Mouse (Mus musculus): ENCODE data around the gene Tmem40. TPM values are rescaled to one million over a fixed set of nuclear protein-coding genes. Genes with fewer than 3 reads are reported as not detected.
A peak's percentile ranks its signal among the peaks of the same experiment; 100 is the strongest.

Tmem40 gene
- polyA plus RNA-seq, 1 experiment: not detected

DNA sequence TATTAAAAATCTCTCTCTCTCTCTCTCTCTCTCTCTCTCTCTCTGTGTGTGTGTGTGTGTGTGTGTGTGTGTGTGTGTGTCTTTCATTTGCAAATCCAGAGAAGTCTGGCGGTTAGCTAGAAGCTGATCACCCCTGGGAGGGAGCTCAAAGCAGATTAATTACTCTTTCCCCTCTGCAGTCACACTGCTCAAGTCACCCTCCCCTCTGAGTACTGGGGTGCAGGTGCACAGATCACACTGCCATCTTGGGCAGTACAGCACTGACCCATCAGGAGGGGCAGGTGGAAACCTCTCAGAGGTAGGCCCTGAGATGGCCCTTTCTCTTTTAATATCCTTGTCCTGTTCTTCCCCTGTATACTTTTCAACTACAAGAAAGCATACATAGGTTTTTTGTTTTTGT is 15.9 kb downstream of the Tmem40 start:
- TF ChIP-seq CTCF (IDR thresholded peaks at IDR 0.05; ENCODE audit: low read depth, low read length): no peak
- no peak for TF ChIP-seq POLR2A (IDR thresholded peaks at IDR 0.05; ENCODE audit: borderline replicate concordance, low read depth, low read length)
- no peak overlapping the region for H3K27ac ChIP-seq (ENCODE audit: insufficient read depth, low read depth, low read length)
- H3K4me3 ChIP-seq (ENCODE audit: insufficient read depth, low read length): no peak overlapping the region
- peaks cover 5% of the 10 kb centered on the region; the same call in 1 of the 2 replicates for H3K4me1 ChIP-seq (ENCODE audit: control insufficient read depth, insufficient read depth, low read length)

DNA sequence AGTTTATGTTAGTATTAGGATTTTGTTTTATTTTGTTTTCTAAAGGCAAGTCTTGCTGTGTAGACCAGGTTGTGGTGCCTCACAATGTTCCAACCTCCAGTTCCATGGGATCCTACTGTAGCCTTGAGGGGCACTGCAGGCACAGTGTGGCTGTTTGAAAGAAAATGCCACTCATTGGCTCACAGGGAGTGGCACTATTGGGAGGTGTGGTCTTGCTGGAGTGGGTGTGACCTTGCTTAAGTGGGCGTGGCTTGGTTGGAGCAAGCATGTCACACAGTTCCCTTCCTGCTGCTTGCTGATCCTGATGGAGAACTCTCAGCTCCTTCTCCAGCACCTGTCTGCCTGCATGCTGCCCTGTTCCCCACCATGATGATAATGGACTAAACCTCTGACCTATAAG is 18.6 kb downstream of the Tmem40 start:
- H3K4me1 ChIP-seq (ENCODE audit: control insufficient read depth, insufficient read depth, low read length): peaks cover 5% of the 10 kb centered on the region; the same call in 1 of the 2 replicates
- H3K4me3 ChIP-seq (ENCODE audit: insufficient read depth, low read length): no peak overlapping the region
- H3K27ac ChIP-seq (ENCODE audit: insufficient read depth, low read depth, low read length): no peak overlapping the region

DNA sequence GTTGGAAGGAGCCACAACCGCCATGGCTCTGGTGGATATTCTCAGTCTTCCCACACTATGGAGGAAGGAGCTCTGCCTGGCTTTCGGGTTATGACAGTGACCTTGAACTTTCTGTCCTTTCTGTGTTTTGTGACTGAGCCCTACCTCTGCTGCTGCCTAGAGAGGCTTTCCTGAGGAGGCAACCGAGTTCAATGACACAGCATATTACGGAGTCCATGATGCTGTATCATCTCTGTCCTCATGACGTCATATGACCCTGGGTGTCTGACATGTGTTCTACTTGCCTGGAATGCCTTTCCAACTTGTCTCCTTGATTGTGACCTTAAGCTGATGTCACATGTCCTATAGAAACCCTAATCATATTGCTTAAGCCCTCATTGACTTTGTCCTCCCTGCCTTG is 23.2 kb downstream of the Tmem40 start:
- TF ChIP-seq CTCF (IDR thresholded peaks at IDR 0.05; ENCODE audit: low read depth, low read length) (no peak), POLR2A (IDR thresholded peaks at IDR 0.05; ENCODE audit: borderline replicate concordance, low read depth, low read length) (no peak)
- Histone ChIP-seq H3K4me1 (ENCODE audit: control insufficient read depth, insufficient read depth, low read length) (peaks cover 5% of the 10 kb centered on the region; the same call in 1 of the 2 replicates), H3K27ac (ENCODE audit: insufficient read depth, low read depth, low read length) (no peak overlapping the region), H3K4me3 (ENCODE audit: insufficient read depth, low read length) (no peak overlapping the region)

More for the DNA sequence above, 18.6 kb downstream of the Tmem40 start:
- no peak for TF ChIP-seq POLR2A (IDR thresholded peaks at IDR 0.05; ENCODE audit: borderline replicate concordance, low read depth, low read length)

DNA sequence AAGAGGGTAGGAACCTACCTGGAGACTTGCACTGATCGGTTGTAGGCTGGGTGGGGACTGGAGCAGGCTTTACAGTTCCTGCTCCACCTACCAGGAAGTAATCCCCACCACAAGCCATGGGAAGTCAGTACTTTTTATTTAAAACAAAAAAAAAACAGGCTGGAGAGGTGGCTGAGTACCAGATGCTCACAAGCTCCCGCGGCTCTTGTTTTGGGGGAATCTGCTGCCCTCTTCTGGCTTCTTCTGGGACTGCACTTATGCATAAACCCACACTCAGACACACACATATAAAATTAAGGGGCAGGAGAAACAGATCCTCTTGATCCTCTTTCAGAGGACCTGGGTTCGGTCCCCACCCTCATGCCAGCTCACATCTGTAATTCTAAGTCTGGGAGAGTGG is 27.3 kb downstream of the Tmem40 start:
- TF ChIP-seq CTCF (IDR thresholded peaks at IDR 0.05; ENCODE audit: low read depth, low read length) (peak; percentile 57; the same call in 1 of the 2 replicates), POLR2A (IDR thresholded peaks at IDR 0.05; ENCODE audit: borderline replicate concordance, low read depth, low read length) (no peak)
- Histone ChIP-seq H3K4me3 (ENCODE audit: insufficient read depth, low read length) (no peak overlapping the region), H3K4me1 (ENCODE audit: control insufficient read depth, insufficient read depth, low read length) (no peaks in the 10 kb centered on the region), H3K27ac (ENCODE audit: insufficient read depth, low read depth, low read length) (no peak overlapping the region)

DNA sequence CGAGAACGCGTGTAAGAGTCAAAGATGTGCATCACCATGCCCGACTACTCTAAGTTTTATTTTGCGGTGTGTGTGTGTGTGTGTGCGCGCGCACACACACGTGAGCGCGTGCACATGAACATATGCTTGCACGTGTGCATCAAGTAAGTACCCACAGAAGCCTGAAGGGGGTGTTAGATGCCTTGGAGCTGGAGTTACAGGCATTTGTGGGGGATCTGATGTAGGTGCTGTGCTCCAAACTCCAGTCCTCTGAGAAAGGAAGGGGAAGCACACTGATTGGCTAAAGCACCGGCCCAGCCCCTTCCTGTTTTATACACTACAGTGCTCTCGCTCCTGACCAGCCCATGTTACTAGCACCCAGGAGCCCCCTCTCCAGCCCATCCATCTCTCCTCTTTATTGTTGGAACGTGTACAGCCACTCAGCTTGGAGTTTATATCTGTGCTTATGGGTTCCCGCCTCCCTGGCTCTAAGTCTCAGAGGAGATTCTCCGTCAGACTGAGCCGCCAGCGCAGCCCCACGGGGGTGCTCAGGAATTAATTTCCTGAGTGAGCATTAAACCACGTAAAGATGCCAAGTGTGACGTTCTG is 29.8 kb downstream of the Tmem40 start:
- TF ChIP-seq POLR2A (IDR thresholded peaks at IDR 0.05; ENCODE audit: borderline replicate concordance, low read depth, low read length): no peak
- H3K27ac ChIP-seq (ENCODE audit: insufficient read depth, low read depth, low read length): no peak overlapping the region
- no peaks in the 10 kb centered on the region for H3K4me1 ChIP-seq (ENCODE audit: control insufficient read depth, insufficient read depth, low read length)
- H3K4me3 ChIP-seq (ENCODE audit: insufficient read depth, low read length): no peak overlapping the region

DNA sequence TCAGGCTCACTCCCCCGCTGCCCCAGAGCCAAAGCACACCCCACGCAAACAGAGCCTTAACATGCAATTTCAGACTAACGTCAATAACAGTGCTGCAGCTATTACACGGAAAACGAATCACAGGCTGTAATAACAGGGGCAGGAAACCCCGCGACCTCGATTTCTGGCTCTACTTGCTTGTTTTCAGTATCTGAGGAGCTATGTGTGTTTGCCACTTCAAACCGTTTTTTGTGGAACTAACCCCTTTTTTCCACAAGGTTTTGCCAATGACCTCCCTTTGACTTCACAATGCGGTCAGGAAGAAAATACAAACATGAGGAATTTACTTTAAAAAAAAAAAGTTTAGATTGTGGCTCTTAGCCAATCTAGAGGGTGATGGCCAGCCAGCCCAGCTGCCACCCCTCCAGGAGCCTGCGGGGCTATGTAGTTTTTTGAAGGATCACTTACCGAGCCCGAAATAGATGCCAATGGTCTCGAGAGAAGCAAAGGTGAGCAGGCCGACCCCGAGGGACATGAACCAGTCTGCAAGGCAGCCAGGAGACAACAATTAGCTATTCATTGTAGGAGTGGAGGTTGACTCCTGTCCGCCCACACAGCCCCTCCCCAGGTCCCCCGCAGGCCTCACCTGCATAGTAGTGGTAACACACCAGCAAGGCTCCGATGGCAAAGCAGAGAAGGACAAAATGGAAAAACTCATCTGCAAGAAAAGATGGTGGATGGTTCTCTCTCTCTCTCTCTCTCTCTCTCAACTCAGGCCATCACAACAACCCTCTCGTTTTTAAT is 31.5 kb downstream of the Tmem40 start:
- Histone ChIP-seq H3K4me1 (ENCODE audit: control insufficient read depth, insufficient read depth, low read length) (no peaks in the 10 kb centered on the region), H3K4me3 (ENCODE audit: insufficient read depth, low read length) (no peak overlapping the region), H3K27ac (ENCODE audit: insufficient read depth, low read depth, low read length) (no peak overlapping the region)
- TF ChIP-seq CTCF (IDR thresholded peaks at IDR 0.05; ENCODE audit: low read depth, low read length) (no peak), POLR2A (IDR thresholded peaks at IDR 0.05; ENCODE audit: borderline replicate concordance, low read depth, low read length) (no peak)

DNA sequence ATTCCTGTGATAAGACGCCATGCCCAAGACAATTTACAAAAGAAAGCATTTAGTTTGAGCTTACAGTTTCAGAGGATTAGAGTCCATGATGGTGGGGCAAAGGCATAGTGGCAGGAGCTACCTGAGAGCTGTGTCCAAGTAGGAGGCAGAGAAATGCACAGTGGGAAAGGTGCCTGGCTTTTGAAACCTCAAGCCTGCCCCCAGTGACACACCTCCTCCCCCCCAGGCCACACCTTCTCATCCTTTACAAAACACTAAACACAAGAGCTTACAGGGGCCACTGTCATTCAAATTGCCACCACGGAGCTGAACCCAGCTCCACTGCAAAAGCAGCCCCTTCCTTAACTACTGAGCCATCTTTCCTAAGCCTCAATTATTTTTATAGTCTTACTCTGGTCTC is 34.6 kb downstream of the Tmem40 start:
- TF ChIP-seq CTCF (IDR thresholded peaks at IDR 0.05; ENCODE audit: low read depth, low read length) (no peak), POLR2A (IDR thresholded peaks at IDR 0.05; ENCODE audit: borderline replicate concordance, low read depth, low read length) (no peak)

DNA sequence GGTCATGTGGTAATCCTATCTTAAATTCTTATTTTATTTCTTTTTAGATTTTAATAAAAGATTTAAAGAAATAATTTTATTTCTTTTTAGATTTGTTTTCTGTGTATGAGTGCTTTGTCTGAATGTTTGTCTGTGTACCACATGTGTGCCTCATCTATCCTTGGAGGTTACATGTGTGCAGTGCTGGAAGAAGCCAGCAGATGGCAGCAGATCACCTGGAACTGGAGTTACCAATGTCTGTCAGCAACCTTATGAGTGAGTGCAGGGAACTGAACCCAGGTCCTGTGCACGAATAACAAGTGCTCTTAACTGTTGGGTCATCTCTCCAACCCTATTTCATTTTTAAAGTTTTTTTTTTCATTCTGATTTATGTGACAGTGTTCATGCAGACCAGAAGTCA is 35.1 kb downstream of the Tmem40 start:
- Histone ChIP-seq H3K4me1 (ENCODE audit: control insufficient read depth, insufficient read depth, low read length) (no peaks in the 10 kb centered on the region), H3K27ac (ENCODE audit: insufficient read depth, low read depth, low read length) (no peak overlapping the region), H3K4me3 (ENCODE audit: insufficient read depth, low read length) (no peak overlapping the region)
- peak; percentile 64 for TF ChIP-seq CTCF (IDR thresholded peaks at IDR 0.05; ENCODE audit: low read depth, low read length)
- no peak for TF ChIP-seq POLR2A (IDR thresholded peaks at IDR 0.05; ENCODE audit: borderline replicate concordance, low read depth, low read length)

More for the DNA sequence above, 34.6 kb downstream of the Tmem40 start:
- Histone ChIP-seq H3K27ac (ENCODE audit: insufficient read depth, low read depth, low read length) (no peak overlapping the region), H3K4me1 (ENCODE audit: control insufficient read depth, insufficient read depth, low read length) (no peaks in the 10 kb centered on the region), H3K4me3 (ENCODE audit: insufficient read depth, low read length) (no peak overlapping the region)

DNA sequence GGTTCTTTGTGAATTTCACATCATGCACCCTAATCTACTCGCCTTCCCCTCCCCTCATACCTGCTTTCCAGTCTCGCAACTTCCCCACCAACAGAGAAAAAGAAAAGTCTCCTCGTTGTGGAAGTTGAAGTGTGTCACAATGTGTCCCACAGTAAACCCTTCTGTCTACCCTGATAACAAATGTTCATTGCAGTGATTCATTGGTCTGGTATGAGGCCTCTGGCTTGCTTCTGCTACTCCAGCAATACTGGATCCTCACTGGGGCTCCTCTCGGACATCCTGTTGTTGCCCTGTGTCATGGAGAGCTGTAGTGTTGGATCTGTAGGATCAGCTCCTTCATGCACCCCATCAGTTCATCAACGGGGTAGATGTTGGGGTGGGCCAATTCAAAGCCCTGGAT is 40.0 kb downstream of the Tmem40 start:
- TF ChIP-seq CTCF (IDR thresholded peaks at IDR 0.05; ENCODE audit: low read depth, low read length) (no peak), POLR2A (IDR thresholded peaks at IDR 0.05; ENCODE audit: borderline replicate concordance, low read depth, low read length) (no peak)
- no peak overlapping the region for H3K27ac ChIP-seq (ENCODE audit: insufficient read depth, low read depth, low read length)
- H3K4me1 ChIP-seq (ENCODE audit: control insufficient read depth, insufficient read depth, low read length): peaks cover 7% of the 10 kb centered on the region
- no peak overlapping the region for H3K4me3 ChIP-seq (ENCODE audit: insufficient read depth, low read length)

Data from bone marrow macrophage, adult 2 months (primary cell).